Mouse (Mus musculus) midbrain, postnatal 0 days (tissue): Measurements from ENCODE around the gene Khdc3. TPM values are rescaled to one million over a fixed set of nuclear protein-coding genes. Genes with fewer than 3 reads are reported as not detected.

ENCODE experiments used
- ATAC-seq: fragments of 200-750 bp; cut with Nextera tagmentation; 2 replicates; pipeline ENCODE4 v1.8.0; 2017; ENCODE audit warnings: moderate number of reproducible peaks, mild to moderate bottlenecking, moderate TSS enrichment, moderate library complexity; ENCODE audit not compliant: low FRiP score
- DNase-seq: peaks from one replicate; pipeline ENCODE4 v3.0.0-alpha.2; 2015; ENCODE audit warnings: low spot score
- H3K27ac ChIP-seq: fragments of 300-500 bp; sonication (generic); 2 replicates; pipeline ENCODE4 v1.5.1; 2014; ENCODE audit warnings: low read depth, mild to moderate bottlenecking, low read length, mixed read lengths
- H3K27me3 ChIP-seq: fragments of 300-500 bp; sonication (generic); 2 replicates; pipeline ENCODE4 v1.6.1; 2014; ENCODE audit warnings: low read length, control low read depth, mixed read lengths; ENCODE audit not compliant: insufficient read depth
- H3K36me3 ChIP-seq: fragments of 300-500 bp; sonication (generic); 2 replicates; pipeline ENCODE4 v1.6.1; 2014; ENCODE audit warnings: low read length, control low read depth, mixed read lengths; ENCODE audit not compliant: insufficient read depth
- H3K4me1 ChIP-seq: fragments of 300-500 bp; sonication (generic); 2 replicates; pipeline ENCODE4 v1.6.1; 2014; ENCODE audit warnings: mild to moderate bottlenecking, control low read depth, antibody characterized with exemption, low read length, mixed read lengths; ENCODE audit not compliant: insufficient read depth
- H3K4me2 ChIP-seq: fragments of 300-500 bp; sonication (generic); 2 replicates; pipeline ENCODE4 v1.6.1; 2014; ENCODE audit warnings: low read depth, mild to moderate bottlenecking, low read length, mixed read lengths; ENCODE audit not compliant: poor library complexity, severe bottlenecking
- H3K4me3 ChIP-seq: fragments of 300-500 bp; sonication (generic); 2 replicates; pipeline ENCODE4 v1.5.1; 2014; ENCODE audit warnings: low read depth, mild to moderate bottlenecking, low read length, moderate library complexity
- H3K9ac ChIP-seq: fragments of 300-500 bp; sonication (generic); replicated peaks from 2 replicates; pipeline ENCODE4 v1.6.1; 2014; ENCODE audit warnings: mild to moderate bottlenecking, low read length, moderate library complexity, mixed read lengths; ENCODE audit not compliant: poor library complexity, severe bottlenecking
- H3K9me3 ChIP-seq: fragments of 300-500 bp; sonication (generic); 2 replicates; pipeline ENCODE4 v1.6.1; 2016; ENCODE audit warnings: low read length, control low read depth
- CTCF ChIP-seq: IDR thresholded peaks from 2 replicates; pipeline ENCODE4 v1.5.1; 2016; ENCODE audit warnings: antibody characterized with exemption, mild to moderate bottlenecking
- WGBS: fragments of 180-500 bp; shearing (Covaris S2); extraction: QIAGEN DNeasy Blood & Tissue Kit; methylation state at CpG from one replicate; pipeline ENCODE4 v1.1.7; 2014; 5-methylcytosine and 5-hydroxymethylcytosine counted together
- polyA plus RNA-seq: library from polyadenylated mRNA; unstranded; fragments of >200 nt; fragmentation: Nextera tagmentation; extraction: Ambion mirVana; gene quantifications from 2 replicates; pipeline ENCODE4 v1.2.1, GENCODE M21; 2015
- total RNA-seq: library from RNA; depleted of rRNA; stranded (reverse); fragments of >200 nt; gene quantifications from 2 replicates; pipeline ENCODE4 v1.2.3, GENCODE M21; 2014

Khdc3 gene
- total and polyA plus RNA-seq, 2 experiments from 2014 or later: 0.25 to 0.93 TPM

DNA sequence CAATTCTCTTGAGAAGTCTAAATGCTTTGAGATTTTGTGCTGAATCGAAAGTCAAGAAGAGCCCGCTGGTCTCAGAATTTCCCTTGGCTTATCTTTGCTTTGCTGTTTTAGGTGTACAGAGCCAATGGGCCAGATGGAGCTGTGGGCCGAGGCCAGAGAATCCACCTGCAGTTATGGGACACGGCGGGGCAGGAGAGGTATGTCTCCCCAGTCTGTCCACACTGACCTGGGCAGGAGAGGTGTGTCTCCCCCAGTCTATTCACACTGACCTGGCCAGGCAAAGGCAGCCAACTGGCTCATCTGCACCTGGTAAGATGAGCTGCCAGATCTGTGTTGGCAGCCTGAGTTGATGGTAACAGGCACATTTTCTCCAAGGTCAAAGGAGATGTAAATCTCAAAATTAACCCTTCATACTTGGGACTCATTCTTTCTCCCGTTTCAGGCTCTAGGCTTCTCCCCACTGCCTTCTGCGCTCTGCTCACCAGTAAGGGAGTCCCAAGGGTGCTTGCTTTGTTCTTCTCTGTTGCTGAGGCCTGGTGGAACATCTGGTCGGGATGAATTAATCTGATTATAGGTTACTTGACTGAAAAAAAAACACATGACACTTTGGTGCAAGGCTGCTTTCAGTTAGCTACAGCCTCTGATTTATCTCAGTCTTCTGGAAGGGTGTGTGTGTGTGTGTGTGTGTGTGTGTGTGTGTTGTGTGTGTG, 19.2 kb upstream of the Khdc3 start:
- TF ChIP-seq CTCF: no peak
- peaks cover 2% of the 10 kb centered on the region; the same call in 1 of the 2 replicates for H3K36me3 ChIP-seq
- no peak overlapping the region for H3K9ac ChIP-seq
- no peaks in the 10 kb centered on the region for H3K9me3 ChIP-seq
- no peak for ATAC-seq
- WGBS: 77% methylated on average over 8 of the region's 8 CpGs
- H3K4me1 ChIP-seq: no peaks in the 10 kb centered on the region
- no peak for DNase-seq
- no peak overlapping the region for H3K4me3 ChIP-seq
- no peak overlapping the region for H3K4me2 ChIP-seq
- no peak overlapping the region for H3K27ac ChIP-seq
- H3K27me3 ChIP-seq: no peaks in the 10 kb centered on the region

DNA sequence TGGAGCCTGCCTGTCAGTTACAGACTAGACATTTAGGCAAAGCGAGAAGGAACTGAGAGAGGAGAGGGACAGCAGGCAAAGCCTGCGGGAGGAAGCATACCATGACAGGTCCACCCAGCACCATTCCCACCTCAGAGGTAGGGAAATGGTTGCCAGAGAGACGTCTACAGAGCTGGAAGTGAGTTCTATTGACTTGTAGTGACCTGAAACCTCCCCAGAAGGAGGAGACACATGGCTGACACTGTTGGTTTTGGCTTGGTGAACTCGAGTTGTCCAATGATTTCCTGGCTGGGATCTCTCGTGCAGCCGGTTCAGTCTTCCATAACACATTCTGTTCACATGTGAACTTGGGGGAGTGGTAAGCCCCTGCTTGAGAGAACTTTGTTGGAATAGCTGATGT, 17.7 kb upstream of the Khdc3 start:
- H3K4me1 ChIP-seq: no peaks in the 10 kb centered on the region
- H3K27me3 ChIP-seq: no peaks in the 10 kb centered on the region
- no peak for ATAC-seq
- no peak overlapping the region for H3K4me3 ChIP-seq
- H3K9me3 ChIP-seq: no peaks in the 10 kb centered on the region
- H3K27ac ChIP-seq: no peak overlapping the region
- TF ChIP-seq CTCF: no peak
- no peak overlapping the region for H3K4me2 ChIP-seq
- DNase-seq: no peak
- 70% methylated on average over 6 of the region's 6 CpGs for WGBS
- H3K36me3 ChIP-seq: peaks cover 2% of the 10 kb centered on the region; the same call in 1 of the 2 replicates
- H3K9ac ChIP-seq: no peak overlapping the region

DNA sequence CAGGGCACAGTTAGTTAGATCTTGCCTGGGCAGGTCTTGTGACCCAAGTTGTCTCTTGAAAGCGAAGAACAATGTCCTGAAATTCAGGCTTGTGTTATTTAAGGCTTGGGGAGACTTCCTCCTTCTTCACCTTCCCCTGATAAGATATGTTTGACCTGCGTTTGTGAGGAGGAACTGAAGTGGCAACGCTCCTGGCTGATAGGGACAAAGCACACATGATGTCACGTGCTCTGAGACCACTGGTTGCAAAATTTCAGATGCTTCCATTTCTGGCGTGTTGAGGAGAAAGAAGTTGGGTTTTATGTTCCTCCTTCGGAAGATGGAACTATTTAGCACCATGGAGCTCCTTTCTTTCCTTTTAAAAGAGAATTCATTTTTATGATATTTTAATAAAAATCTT, 15.8 kb upstream of the Khdc3 start:
- no peaks in the 10 kb centered on the region for H3K9me3 ChIP-seq
- H3K9ac ChIP-seq: no peak overlapping the region
- no peak for DNase-seq
- TF ChIP-seq CTCF: no peak
- H3K4me3 ChIP-seq: no peak overlapping the region
- H3K4me1 ChIP-seq: no peaks in the 10 kb centered on the region
- no peaks in the 10 kb centered on the region for H3K27me3 ChIP-seq
- no peak overlapping the region for H3K27ac ChIP-seq
- 90% methylated on average over 6 of the region's 6 CpGs for WGBS
- no peak for ATAC-seq
- H3K4me2 ChIP-seq: no peak overlapping the region
- peaks cover 2% of the 10 kb centered on the region; the same call in 1 of the 2 replicates for H3K36me3 ChIP-seq

DNA sequence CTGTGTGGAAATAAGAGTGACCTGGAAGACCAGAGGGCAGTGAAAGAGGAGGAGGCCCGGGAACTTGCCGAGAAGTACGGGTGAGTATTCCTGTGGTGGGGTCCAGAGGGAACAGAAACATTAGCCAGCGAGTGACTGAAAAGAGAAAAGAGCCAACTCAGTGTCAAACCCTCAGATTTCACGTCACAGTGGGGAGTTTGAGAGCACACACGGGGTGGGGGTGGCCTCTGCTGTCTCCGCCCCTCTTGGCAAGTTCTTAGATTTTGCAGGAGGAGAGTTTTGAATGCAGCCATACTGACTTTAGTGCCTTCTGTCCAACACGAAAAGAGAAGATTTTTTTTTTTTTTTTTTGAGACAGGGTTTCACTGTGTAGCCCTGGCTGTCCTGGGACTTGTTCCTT, 14.5 kb upstream of the Khdc3 start:
- WGBS: 63% methylated on average over 8 of the region's 8 CpGs
- Histone ChIP-seq H3K27ac (no peak overlapping the region), H3K27me3 (no peaks in the 10 kb centered on the region), H3K4me3 (no peak overlapping the region), H3K4me1 (no peaks in the 10 kb centered on the region), H3K9me3 (no peaks in the 10 kb centered on the region), H3K4me2 (no peak overlapping the region), H3K36me3 (peaks cover 2% of the 10 kb centered on the region; the same call in 1 of the 2 replicates), H3K9ac (no peak overlapping the region)
- DNase-seq: no peak
- TF ChIP-seq CTCF: no peak
- no peak for ATAC-seq

DNA sequence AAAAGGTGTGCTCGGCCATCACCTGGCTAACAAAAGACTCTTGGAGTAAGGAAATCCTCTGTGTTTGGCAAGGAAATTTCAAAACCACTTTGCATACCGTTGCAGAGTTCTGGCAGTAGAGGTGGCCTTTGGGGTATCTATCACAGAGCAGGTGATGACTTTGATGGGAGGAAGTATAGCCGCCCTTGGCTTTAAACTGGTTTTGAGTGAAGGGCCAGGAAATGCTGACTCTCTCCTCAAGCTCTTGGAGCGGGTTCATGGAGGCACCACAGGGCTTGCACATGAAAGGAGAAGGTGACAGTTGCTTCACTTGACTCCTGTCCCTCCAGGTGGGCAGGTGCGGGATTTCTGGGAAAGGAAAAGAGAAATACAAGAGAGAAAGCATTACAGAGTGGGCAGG, 14.1 kb upstream of the Khdc3 start:
- H3K36me3 ChIP-seq: peaks cover 2% of the 10 kb centered on the region; the same call in 1 of the 2 replicates
- H3K27ac ChIP-seq: no peak overlapping the region
- H3K4me2 ChIP-seq: no peak overlapping the region
- no peak for TF ChIP-seq CTCF
- no peaks in the 10 kb centered on the region for H3K4me1 ChIP-seq
- H3K9ac ChIP-seq: no peak overlapping the region
- no peak for DNase-seq
- WGBS: 74% methylated on average over 5 of the region's 5 CpGs
- no peaks in the 10 kb centered on the region for H3K9me3 ChIP-seq
- H3K27me3 ChIP-seq: no peaks in the 10 kb centered on the region
- ATAC-seq: no peak
- no peak overlapping the region for H3K4me3 ChIP-seq

DNA sequence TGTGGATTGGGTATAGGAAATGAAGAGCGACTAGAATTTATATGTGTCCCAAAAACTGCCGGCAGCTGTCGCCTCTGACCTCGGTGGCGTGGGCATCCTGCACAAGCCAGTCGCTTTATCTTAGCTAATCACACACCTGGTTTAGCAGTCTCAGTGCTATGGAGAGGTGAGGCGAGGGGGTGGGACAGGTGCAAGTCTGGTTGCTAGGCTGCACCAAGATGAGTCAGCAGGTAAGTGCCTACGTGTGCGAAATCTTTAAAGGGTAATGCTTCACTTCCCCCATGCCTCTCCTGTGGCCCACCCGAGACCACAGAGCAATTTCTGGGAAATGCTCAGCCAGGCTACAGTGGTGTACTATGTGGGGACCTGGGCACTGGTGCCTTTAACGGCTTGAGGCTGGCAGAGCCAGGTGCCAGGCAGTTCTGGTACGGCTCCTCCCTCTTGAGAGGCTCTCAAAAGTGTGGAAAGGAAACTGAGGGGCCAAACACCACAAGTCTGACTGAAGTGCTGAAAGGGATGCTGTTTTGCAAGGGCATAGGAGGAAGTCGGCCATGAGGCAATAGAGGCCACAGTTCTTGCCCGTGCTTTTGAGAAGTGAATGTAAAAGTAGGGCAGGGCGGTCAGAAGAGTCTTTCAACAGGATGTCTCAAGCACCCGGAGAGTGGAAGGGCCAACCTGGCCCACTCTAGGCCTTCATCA, 12.3 kb upstream of the Khdc3 start:
- H3K4me1 ChIP-seq: no peaks in the 10 kb centered on the region
- H3K4me3 ChIP-seq: no peak overlapping the region
- peaks cover 2% of the 10 kb centered on the region; the same call in 1 of the 2 replicates for H3K36me3 ChIP-seq
- no peaks in the 10 kb centered on the region for H3K9me3 ChIP-seq
- H3K27me3 ChIP-seq: no peaks in the 10 kb centered on the region
- no peak for ATAC-seq
- H3K27ac ChIP-seq: no peak overlapping the region
- WGBS: 81% methylated on average over 16 of the region's 16 CpGs
- no peak for DNase-seq
- H3K9ac ChIP-seq: no peak overlapping the region
- no peak overlapping the region for H3K4me2 ChIP-seq
- no peak for TF ChIP-seq CTCF
